Mouse (Mus musculus) kidney, adult 9 months (tissue): ENCODE measurements at regions not wholly inside any gene's neighbourhood (a gene's known extent, or its start where the extent isn't known, plus 50 kb on each side); places are given as distances from the start of the nearest gene placed in this dataset.

Experiments
- DNase-seq: peaks from one replicate; pipeline ENCODE4 v3.0.0; 2022

GRCm38 (mm10) chr9:66646226-66646625 lies 53.3 kb upstream of the Usp3 start:
- peak; percentile 94 for DNase-seq

GRCm38 (mm10) chr9:66651306-66651705 lies 58.4 kb upstream of the Usp3 start:
- peak; percentile 32 for DNase-seq

- DNase-seq: no peak
Observed at GRCm38 (mm10) chr9:66657116-66657758, 56.2 kb upstream of the Car12 start.

- no peak for DNase-seq
Observed at GRCm38 (mm10) chr9:66658707-66659242, 54.7 kb upstream of the Car12 start.

- peak; percentile 31 for DNase-seq
Observed at GRCm38 (mm10) chr9:66659781-66660445, 53.6 kb upstream of the Car12 start.

GRCm38 (mm10) chr9:66661596-66661995 lies 51.9 kb upstream of the Car12 start:
- no peak for DNase-seq

- no peak for DNase-seq
Observed at GRCm38 (mm10) chr9:66662443-66662842, 51.0 kb upstream of the Car12 start.
